Mouse (Mus musculus) limb, embryonic 15.5 days (tissue): ENCODE measurements around the gene Dstyk. TPM values are rescaled to one million over a fixed set of nuclear protein-coding genes. Genes with fewer than 3 reads are reported as not detected.

Experiments used
- ATAC-seq: fragments of 200-750 bp; cut with Nextera tagmentation; 2 replicates; pipeline ENCODE4 v1.8.0; 2017; ENCODE audit warnings: low read depth, moderate TSS enrichment; ENCODE audit not compliant: insufficient number of reproducible peaks, low FRiP score, low TSS enrichment
- H3K27ac ChIP-seq: fragments of 300-500 bp; sonication (generic); 2 replicates; pipeline ENCODE4 v1.5.1; 2015; ENCODE audit warnings: moderate library complexity, mild to moderate bottlenecking, inconsistent platforms
- H3K27me3 ChIP-seq: fragments of 300-500 bp; sonication (generic); 2 replicates; pipeline ENCODE4 v1.6.1; 2015; ENCODE audit warnings: inconsistent platforms
- H3K36me3 ChIP-seq: fragments of 300-500 bp; sonication (generic); 2 replicates; pipeline ENCODE4 v1.6.1; 2015; ENCODE audit warnings: inconsistent platforms
- H3K4me1 ChIP-seq: fragments of 300-500 bp; sonication (generic); 2 replicates; pipeline ENCODE4 v1.6.1; 2015; ENCODE audit warnings: inconsistent platforms
- H3K4me2 ChIP-seq: fragments of 300-500 bp; sonication (generic); 2 replicates; pipeline ENCODE4 v1.6.1; 2015; ENCODE audit warnings: mild to moderate bottlenecking, inconsistent platforms
- H3K4me3 ChIP-seq: fragments of 300-500 bp; sonication (generic); 2 replicates; pipeline ENCODE4 v1.5.1; 2015; ENCODE audit warnings: mild to moderate bottlenecking, inconsistent platforms
- H3K9ac ChIP-seq: fragments of 300-500 bp; sonication (generic); 2 replicates; pipeline ENCODE4 v1.6.1; 2015; ENCODE audit warnings: inconsistent platforms
- H3K9me3 ChIP-seq: fragments of 300-500 bp; sonication (generic); 2 replicates; pipeline ENCODE4 v1.6.1; 2016; ENCODE audit warnings: inconsistent platforms
- WGBS: fragments of 180-500 bp; shearing (Covaris S2); methylation state at CpG from one replicate; pipeline ENCODE4 v1.1.7; 2015; 5-methylcytosine and 5-hydroxymethylcytosine counted together
- polyA plus RNA-seq: library from polyadenylated mRNA; unstranded; fragments of >200 nt; fragmentation: Nextera tagmentation; extraction: Ambion mirVana; gene quantifications from 2 replicates; pipeline ENCODE4 v1.2.1, GENCODE M21; 2015

Dstyk gene
- polyA plus RNA-seq, 1 experiment from 2014 or later = 16.5 TPM

DNA sequence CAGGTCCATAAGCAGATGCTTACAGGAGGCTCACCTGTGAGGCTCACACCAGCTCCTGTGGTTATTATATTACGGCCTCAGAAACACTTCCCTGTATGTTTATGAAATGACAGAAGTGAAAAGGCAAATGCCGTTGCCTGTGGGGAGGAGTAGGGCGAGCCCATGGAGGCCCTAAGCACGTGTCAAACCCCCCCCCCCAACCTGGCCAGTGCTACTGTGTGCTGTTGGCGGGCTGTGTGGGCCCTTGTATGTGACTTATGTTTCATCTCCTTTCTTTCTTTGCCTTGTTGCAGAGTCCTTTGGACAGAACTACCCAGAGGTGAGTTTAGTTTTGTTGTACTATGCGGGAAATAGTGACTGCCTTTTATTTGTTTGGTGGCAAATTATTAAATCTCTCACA lies 66.4 kb downstream of the Dstyk start:
- ATAC-seq = no peak
- no peaks in the 10 kb centered on the region for H3K27me3 ChIP-seq
- peaks cover 24% of the 10 kb centered on the region for H3K36me3 ChIP-seq
- no peak overlapping the region for H3K9ac ChIP-seq
- no peak overlapping the region for H3K4me2 ChIP-seq
- no peak overlapping the region for H3K27ac ChIP-seq
- H3K4me3 ChIP-seq = no peak overlapping the region
- 85% methylated on average over 6 of the region's 6 CpGs for WGBS
- peaks cover 8% of the 10 kb centered on the region for H3K4me1 ChIP-seq
- no peaks in the 10 kb centered on the region for H3K9me3 ChIP-seq

DNA sequence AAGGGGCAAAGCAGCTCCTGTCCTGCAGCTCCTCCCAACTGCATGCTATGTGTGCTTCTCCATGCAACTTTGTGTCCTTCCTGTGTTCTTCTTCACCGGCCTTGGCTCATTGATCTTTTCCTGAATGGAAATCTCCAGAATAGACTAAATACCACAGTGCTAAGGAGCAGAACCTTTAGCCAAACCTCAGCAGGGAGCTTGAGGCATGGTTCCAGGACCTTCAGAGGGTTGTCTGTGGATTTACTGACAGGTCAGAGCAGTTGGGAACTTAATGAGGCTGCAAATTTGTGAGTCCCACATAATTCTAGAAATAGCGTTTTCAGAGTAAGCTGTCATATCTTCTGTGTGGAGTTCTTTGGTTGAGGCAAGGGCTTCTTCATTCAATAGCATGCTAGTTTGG lies 83.2 kb downstream of the Dstyk start:
- H3K9me3 ChIP-seq = no peaks in the 10 kb centered on the region
- H3K4me3 ChIP-seq = no peak overlapping the region
- no peak overlapping the region for H3K27ac ChIP-seq
- no peak overlapping the region for H3K4me2 ChIP-seq
- H3K4me1 ChIP-seq = no peaks in the 10 kb centered on the region
- peaks cover 87% of the 10 kb centered on the region for H3K36me3 ChIP-seq
- no peak overlapping the region for H3K9ac ChIP-seq
- 92% methylated on average over 2 of the region's 2 CpGs for WGBS
- no peaks in the 10 kb centered on the region for H3K27me3 ChIP-seq
- no peak for ATAC-seq

GRCm38 (mm10) chr1:132505155-132505554 lies 87.8 kb downstream of the Dstyk start:
- no peak overlapping the region for H3K4me2 ChIP-seq
- H3K9ac ChIP-seq = no peak overlapping the region
- no peaks in the 10 kb centered on the region for H3K4me1 ChIP-seq
- no peaks in the 10 kb centered on the region for H3K9me3 ChIP-seq
- H3K27me3 ChIP-seq = no peaks in the 10 kb centered on the region
- no peak overlapping the region for H3K27ac ChIP-seq
- H3K36me3 ChIP-seq = peaks cover 80% of the 10 kb centered on the region
- ATAC-seq = no peak
- 90% methylated on average over 5 of the region's 5 CpGs for WGBS
- no peak overlapping the region for H3K4me3 ChIP-seq

GRCm38 (mm10) chr1:132506058-132506457 lies 88.7 kb downstream of the Dstyk start, which contains the start of gene Tmem81:
Tmem81 (plus strand) TSS chr1:132506230.
- no peak for ATAC-seq
- Histone ChIP-seq H3K4me1 (no peaks in the 10 kb centered on the region), H3K36me3 (peaks cover 71% of the 10 kb centered on the region), H3K4me2 (no peak within 1 kb of the TSS), H3K9me3 (no peaks in the 10 kb centered on the region), H3K9ac (no peak within 1 kb of the TSS), H3K27me3 (no peaks in the 10 kb centered on the region), H3K4me3 (no peak within 1 kb of the TSS), H3K27ac (no peak within 1 kb of the TSS)
- WGBS = 90% methylated on average over 7 of the region's 7 CpGs

GRCm38 (mm10) chr1:132506656-132507055 lies 89.3 kb downstream of the Dstyk start:
- 88% methylated on average over 7 of the region's 7 CpGs for WGBS
- no peak for ATAC-seq
- Histone ChIP-seq H3K4me2 (no peak overlapping the region), H3K4me1 (no peaks in the 10 kb centered on the region), H3K9ac (no peak overlapping the region), H3K36me3 (peaks cover 65% of the 10 kb centered on the region), H3K27ac (no peak overlapping the region), H3K4me3 (no peak overlapping the region), H3K27me3 (no peaks in the 10 kb centered on the region), H3K9me3 (no peaks in the 10 kb centered on the region)

GRCm38 (mm10) chr1:132509771-132510170 lies 92.4 kb downstream of the Dstyk start:
- ATAC-seq = no peak
- H3K4me3 ChIP-seq = no peak overlapping the region
- H3K27ac ChIP-seq = no peak overlapping the region
- no peaks in the 10 kb centered on the region for H3K27me3 ChIP-seq
- no peaks in the 10 kb centered on the region for H3K9me3 ChIP-seq
- H3K4me2 ChIP-seq = no peak overlapping the region
- no peaks in the 10 kb centered on the region for H3K4me1 ChIP-seq
- H3K9ac ChIP-seq = no peak overlapping the region
- 86% methylated on average over 5 of the region's 5 CpGs for WGBS
- peaks cover 38% of the 10 kb centered on the region for H3K36me3 ChIP-seq

DNA sequence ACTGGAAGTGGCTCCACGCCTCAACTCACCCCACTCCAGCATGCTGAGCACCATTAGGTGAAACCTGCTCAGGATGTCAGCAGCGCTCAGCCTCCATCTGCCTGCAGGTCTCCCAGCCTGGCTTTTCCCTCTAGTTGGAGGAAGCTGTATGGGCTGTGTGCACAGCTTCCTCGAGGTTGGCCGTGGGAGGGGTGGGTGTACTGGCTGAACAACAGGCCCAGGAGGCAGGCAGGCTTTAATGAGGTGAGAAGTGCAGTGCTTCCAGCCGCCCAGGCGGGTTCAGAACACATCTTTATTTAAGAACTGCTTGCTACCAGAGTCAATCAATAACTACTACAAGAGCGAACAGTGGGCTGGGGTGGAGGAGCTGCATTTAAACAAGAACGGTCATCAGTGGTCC lies 94.2 kb downstream of the Dstyk start:
- ATAC-seq = no peak
- no peak overlapping the region for H3K27ac ChIP-seq
- H3K4me3 ChIP-seq = no peak overlapping the region
- H3K9me3 ChIP-seq = no peaks in the 10 kb centered on the region
- H3K36me3 ChIP-seq = peaks cover 23% of the 10 kb centered on the region
- 30% methylated on average over 8 of the region's 8 CpGs for WGBS
- H3K27me3 ChIP-seq = no peaks in the 10 kb centered on the region
- H3K4me1 ChIP-seq = no peaks in the 10 kb centered on the region
- H3K9ac ChIP-seq = no peak overlapping the region
- no peak overlapping the region for H3K4me2 ChIP-seq

GRCm38 (mm10) chr1:132512106-132512505 lies 94.8 kb downstream of the Dstyk start:
- Histone ChIP-seq H3K27me3 (no peaks in the 10 kb centered on the region), H3K4me1 (no peaks in the 10 kb centered on the region), H3K4me2 (no peak overlapping the region), H3K27ac (no peak overlapping the region), H3K9ac (no peak overlapping the region), H3K9me3 (no peaks in the 10 kb centered on the region), H3K4me3 (no peak overlapping the region), H3K36me3 (peaks cover 17% of the 10 kb centered on the region)
- WGBS = 71% methylated on average over 8 of the region's 8 CpGs
- no peak for ATAC-seq

- WGBS = 88% methylated on average over 12 of the region's 12 CpGs
Measured at GRCm38 (mm10) chr1:132515339-132515738, 98.0 kb downstream of the Dstyk start.

More at GRCm38 (mm10) chr1:132515339-132515738, 98.0 kb downstream of the Dstyk start:
- H3K9me3 ChIP-seq = no peaks in the 10 kb centered on the region
- no peak overlapping the region for H3K9ac ChIP-seq
- H3K4me2 ChIP-seq = no peak overlapping the region
- no peaks in the 10 kb centered on the region for H3K4me1 ChIP-seq
- ATAC-seq = no peak
- no peaks in the 10 kb centered on the region for H3K36me3 ChIP-seq
- no peaks in the 10 kb centered on the region for H3K27me3 ChIP-seq
- no peak overlapping the region for H3K4me3 ChIP-seq
- H3K27ac ChIP-seq = no peak overlapping the region

Other genes with a start within 250 kb of the Dstyk start
- 0.29 and 0.56 TPM in 2 replicates for gene Lemd1, start 226.1 kb upstream of the Dstyk start, polyA plus RNA-seq
- gene AC124108.1, start 226.1 kb upstream of the Dstyk start, polyA plus RNA-seq = 0.12 and 0.25 TPM in 2 replicates
- gene Gm10188, start 187.8 kb upstream of the Dstyk start, polyA plus RNA-seq = not detected in 2 replicates
- 0.13 and 0.15 TPM in 2 replicates for gene Klhdc8a, start 118.9 kb upstream of the Dstyk start, polyA plus RNA-seq
- 6.9 and 8.2 TPM in 2 replicates for gene Nuak2, start 101.4 kb upstream of the Dstyk start, polyA plus RNA-seq
- 7.3 and 9.9 TPM in 2 replicates for gene Tmcc2, start 26.3 kb upstream of the Dstyk start, polyA plus RNA-seq
- gene Rbbp5, start 59.8 kb downstream of the Dstyk start, polyA plus RNA-seq = 40.1 and 41.5 TPM in 2 replicates
- gene Tmem81, start 88.7 kb downstream of the Dstyk start, polyA plus RNA-seq = 1.3 TPM in 2 replicates
- gene Cntn2, start 125.7 kb downstream of the Dstyk start, polyA plus RNA-seq = 0.20 and 0.35 TPM in 2 replicates